Mouse (Mus musculus): ENCODE data around the gene Rer1. TPM values are rescaled to one million over a fixed set of nuclear protein-coding genes. Genes with fewer than 3 reads are reported as not detected.

Gene Rer1
- polyA plus RNA-seq, 1 experiment from 2014 or later, result 157 TPM

DNA sequence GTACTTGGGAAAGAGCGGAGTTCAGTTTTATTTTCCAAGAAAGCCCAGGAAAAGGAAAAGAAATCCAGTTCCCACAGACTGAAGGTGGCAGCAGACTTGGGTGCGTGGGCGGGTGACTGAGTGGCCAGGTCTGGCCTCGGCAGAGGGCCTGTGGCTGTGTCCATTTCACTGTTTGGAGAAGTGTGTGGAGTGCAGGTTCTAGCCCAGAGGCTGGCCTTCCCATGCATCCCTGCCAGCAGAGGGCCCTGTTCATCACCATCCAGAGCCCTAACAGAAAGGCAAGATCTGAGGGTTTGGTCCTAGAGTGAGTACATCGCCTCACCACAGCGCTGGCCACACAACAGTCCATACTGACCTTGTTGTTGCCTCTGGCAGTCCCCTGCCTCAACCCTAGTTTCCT is 17.0 kb downstream of the Rer1 start:
- Histone ChIP-seq H3K4me3 (ENCODE audit: low read length) (no peak overlapping the region), H3K36me3 (ENCODE audit: control insufficient read depth, insufficient read depth, low read length) (peaks cover 43% of the 10 kb centered on the region), H3K27me3 (ENCODE audit: control insufficient read depth, insufficient read depth, low read depth, low read length) (no peaks in the 10 kb centered on the region), H3K9me3 (ENCODE audit: control insufficient read depth, low read length) (no peaks in the 10 kb centered on the region), H3K4me1 (replicated peaks; ENCODE audit: control insufficient read depth, insufficient read depth, low read length) (peaks cover 18% of the 10 kb centered on the region), H3K27ac (ENCODE audit: low read length) (no peak overlapping the region), H3K4me2 (ENCODE audit: low read depth, low read length) (no peak overlapping the region), H3K9ac (ENCODE audit: low read length) (no peak overlapping the region)
- 82% methylated on average over 6 of the region's 6 CpGs for WGBS
- ATAC-seq (ENCODE audit: low read depth), result no peak

DNA sequence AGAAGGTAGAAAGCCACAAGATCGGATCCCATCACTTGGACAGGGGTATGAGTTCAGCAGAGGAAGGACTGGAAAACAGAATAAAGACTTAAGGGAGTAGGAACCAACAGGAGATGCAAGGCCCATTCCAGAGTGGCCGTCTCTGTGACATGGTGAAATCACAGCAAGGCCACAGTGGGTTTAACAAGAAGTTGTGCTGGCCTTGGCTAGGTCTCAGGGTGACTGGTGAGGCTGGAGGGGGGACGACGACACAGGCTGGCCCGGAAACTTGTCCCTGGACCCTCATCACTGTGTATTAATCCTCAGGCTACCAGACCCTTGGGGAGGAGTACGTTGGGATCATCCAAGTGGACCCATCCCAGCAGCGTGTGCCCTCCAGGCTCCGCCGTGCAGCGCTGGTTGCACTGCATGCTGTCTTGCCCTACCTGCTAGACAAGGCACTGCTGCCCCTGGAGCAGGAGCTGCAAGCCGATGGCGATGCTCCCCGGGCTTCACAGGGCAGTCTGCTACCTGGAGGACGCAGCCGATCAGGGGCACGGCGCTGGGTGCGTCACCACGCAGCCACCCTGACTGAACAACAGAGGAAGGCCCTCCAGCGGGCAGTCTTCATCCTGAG is 17.7 kb downstream of the Rer1 start:
- Histone ChIP-seq H3K27ac (ENCODE audit: low read length) (no peak overlapping the region), H3K9me3 (ENCODE audit: control insufficient read depth, low read length) (no peaks in the 10 kb centered on the region), H3K4me1 (replicated peaks; ENCODE audit: control insufficient read depth, insufficient read depth, low read length) (peaks cover 18% of the 10 kb centered on the region), H3K36me3 (ENCODE audit: control insufficient read depth, insufficient read depth, low read length) (peaks cover 36% of the 10 kb centered on the region), H3K4me2 (ENCODE audit: low read depth, low read length) (peak overlapping the region; percentile 81), H3K9ac (ENCODE audit: low read length) (peak overlapping the region; percentile 25), H3K4me3 (ENCODE audit: low read length) (no peak overlapping the region; the same call in 1 of the 2 replicates), H3K27me3 (ENCODE audit: control insufficient read depth, insufficient read depth, low read depth, low read length) (no peaks in the 10 kb centered on the region)
- WGBS, result 90% methylated on average over 20 of the region's 20 CpGs
- no peak for ATAC-seq (ENCODE audit: low read depth)

DNA sequence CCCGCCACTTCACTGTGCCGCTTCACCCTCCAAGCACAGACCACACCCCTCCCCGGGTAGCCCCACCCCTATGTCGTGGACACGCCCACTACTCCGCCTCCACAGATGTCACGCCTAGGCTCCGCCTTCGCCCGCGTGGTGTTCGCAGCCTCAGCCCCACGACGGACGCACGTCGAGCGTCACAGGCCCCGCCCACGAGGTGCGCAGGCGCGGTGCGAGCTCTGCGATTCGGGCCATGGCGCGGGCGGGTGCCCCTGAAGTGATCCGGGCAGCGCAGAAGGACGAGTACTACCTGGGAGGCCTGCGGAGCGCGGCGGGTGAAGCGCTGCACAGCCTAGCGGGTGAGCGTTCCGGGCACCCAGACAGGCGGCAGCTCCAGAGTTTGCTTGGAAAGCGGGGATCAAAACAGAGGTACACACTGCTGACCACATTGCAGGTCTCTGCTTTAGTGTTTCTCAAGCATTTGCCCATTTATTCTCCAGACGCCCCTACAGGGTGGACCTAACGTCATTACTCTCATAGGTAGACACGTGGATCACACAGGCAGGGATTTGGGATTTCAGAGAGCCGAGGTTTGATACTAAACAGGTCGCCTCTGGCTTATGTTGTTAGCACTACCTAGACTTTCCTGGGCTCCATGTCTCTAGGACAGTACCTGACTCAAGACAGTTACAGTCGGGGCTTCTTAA is 19.2 kb downstream of the Rer1 start, which contains the start of gene Pex10:
Gene Pex10 (plus strand): TSS at position 183 of the 689 bp plus-strand sequence.
- Histone ChIP-seq H3K4me3 (ENCODE audit: low read length) (peak within 1 kb of the TSS; percentile 64), H3K36me3 (ENCODE audit: control insufficient read depth, insufficient read depth, low read length) (peaks cover 27% of the 10 kb centered on the region), H3K9me3 (ENCODE audit: control insufficient read depth, low read length) (no peaks in the 10 kb centered on the region), H3K4me2 (ENCODE audit: low read depth, low read length) (peak within 1 kb of the TSS; percentile 81), H3K27me3 (ENCODE audit: control insufficient read depth, insufficient read depth, low read depth, low read length) (no peaks in the 10 kb centered on the region), H3K4me1 (replicated peaks; ENCODE audit: control insufficient read depth, insufficient read depth, low read length) (peaks cover 21% of the 10 kb centered on the region), H3K27ac (ENCODE audit: low read length) (peak within 1 kb of the TSS; percentile 89), H3K9ac (ENCODE audit: low read length) (peak within 1 kb of the TSS; percentile 74)
- peak; percentile 94 for ATAC-seq (ENCODE audit: low read depth)
- under 1% methylated on average over 48 of the region's 48 CpGs for WGBS

DNA sequence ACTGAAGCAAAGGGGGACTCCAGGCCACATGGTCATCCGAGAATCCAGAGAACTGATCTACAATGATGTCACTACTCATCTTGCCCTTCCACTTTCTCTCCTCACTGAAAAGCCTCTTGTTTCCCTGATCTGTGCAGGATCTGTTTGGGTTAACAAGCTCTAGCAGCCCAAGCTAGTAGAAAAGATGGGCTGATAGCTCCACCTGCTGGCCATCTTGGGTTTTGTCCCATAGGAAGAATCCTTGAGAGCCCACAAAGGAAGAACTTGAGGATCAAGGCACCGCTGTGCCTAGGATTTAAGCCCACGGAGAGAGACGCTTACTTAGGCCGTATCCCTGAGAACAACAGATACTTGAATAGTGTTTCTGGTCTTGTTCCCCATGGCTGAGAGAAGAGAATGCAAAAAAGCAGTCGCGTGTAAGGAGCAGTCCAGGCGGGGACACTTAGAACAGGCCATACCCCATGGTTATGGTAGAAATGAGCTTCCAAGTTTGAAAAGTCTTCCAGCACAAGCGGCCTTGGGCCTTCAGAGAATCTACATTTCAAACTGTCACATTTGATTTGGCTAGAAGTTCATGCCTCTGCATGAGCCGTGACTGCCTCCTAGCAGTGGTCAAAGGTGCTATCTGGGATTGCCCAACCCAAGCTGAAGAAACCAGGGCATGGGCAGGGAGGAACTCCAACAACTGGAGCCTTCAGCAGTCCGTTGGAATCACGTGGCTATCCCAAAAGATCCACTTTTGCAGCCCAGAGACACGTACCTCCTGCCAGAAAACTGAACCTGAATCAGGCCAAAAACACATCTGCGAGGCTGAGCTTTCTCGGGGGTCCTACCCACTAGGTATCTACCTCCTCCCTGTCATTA is 20.0 kb downstream of the Rer1 start:
- H3K27me3 ChIP-seq (ENCODE audit: control insufficient read depth, insufficient read depth, low read depth, low read length), result no peaks in the 10 kb centered on the region
- peaks cover 21% of the 10 kb centered on the region for H3K4me1 ChIP-seq (replicated peaks; ENCODE audit: control insufficient read depth, insufficient read depth, low read length)
- H3K27ac ChIP-seq (ENCODE audit: low read length), result peak overlapping the region; percentile 89
- peak overlapping the region; percentile 64 for H3K4me3 ChIP-seq (ENCODE audit: low read length)
- H3K9me3 ChIP-seq (ENCODE audit: control insufficient read depth, low read length), result no peaks in the 10 kb centered on the region
- WGBS, result 4% methylated on average over 15 of the region's 15 CpGs
- H3K9ac ChIP-seq (ENCODE audit: low read length), result peak overlapping the region; percentile 53
- peak overlapping the region; percentile 81 for H3K4me2 ChIP-seq (ENCODE audit: low read depth, low read length)
- peaks cover 19% of the 10 kb centered on the region for H3K36me3 ChIP-seq (ENCODE audit: control insufficient read depth, insufficient read depth, low read length)
- peak; percentile 49 for ATAC-seq (ENCODE audit: low read depth)

DNA sequence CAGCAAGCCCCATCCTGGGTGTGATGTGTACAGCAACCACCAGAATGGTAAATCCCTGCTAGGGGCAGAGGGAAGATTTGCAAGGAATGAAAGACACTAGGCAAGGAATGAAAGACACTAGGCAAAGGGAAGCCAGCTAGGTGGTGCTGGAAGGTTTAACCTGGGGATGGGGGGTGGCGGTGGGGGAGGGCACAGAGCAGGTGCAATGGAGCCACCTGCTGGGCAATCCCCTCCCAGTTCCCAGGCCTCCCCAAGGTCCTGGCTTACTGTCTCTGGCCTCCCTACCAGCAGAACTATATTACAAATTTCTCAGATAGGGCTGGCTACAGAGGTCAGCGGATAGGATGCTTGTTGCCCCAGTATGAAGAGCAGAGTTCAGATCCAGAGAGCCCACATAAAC is 21.7 kb downstream of the Rer1 start:
- Histone ChIP-seq H3K9me3 (ENCODE audit: control insufficient read depth, low read length) (no peaks in the 10 kb centered on the region), H3K9ac (ENCODE audit: low read length) (peak overlapping the region; percentile 56), H3K36me3 (ENCODE audit: control insufficient read depth, insufficient read depth, low read length) (peaks cover 8% of the 10 kb centered on the region; the same call in 1 of the 2 replicates), H3K4me2 (ENCODE audit: low read depth, low read length) (peak overlapping the region; percentile 27; the same call in 1 of the 2 replicates), H3K4me3 (ENCODE audit: low read length) (no peak overlapping the region), H3K4me1 (replicated peaks; ENCODE audit: control insufficient read depth, insufficient read depth, low read length) (peaks cover 21% of the 10 kb centered on the region), H3K27me3 (ENCODE audit: control insufficient read depth, insufficient read depth, low read depth, low read length) (no peaks in the 10 kb centered on the region), H3K27ac (ENCODE audit: low read length) (peak overlapping the region; percentile 96)
- ATAC-seq (ENCODE audit: low read depth), result no peak
- 40% methylated on average over 2 of the region's 2 CpGs for WGBS

DNA sequence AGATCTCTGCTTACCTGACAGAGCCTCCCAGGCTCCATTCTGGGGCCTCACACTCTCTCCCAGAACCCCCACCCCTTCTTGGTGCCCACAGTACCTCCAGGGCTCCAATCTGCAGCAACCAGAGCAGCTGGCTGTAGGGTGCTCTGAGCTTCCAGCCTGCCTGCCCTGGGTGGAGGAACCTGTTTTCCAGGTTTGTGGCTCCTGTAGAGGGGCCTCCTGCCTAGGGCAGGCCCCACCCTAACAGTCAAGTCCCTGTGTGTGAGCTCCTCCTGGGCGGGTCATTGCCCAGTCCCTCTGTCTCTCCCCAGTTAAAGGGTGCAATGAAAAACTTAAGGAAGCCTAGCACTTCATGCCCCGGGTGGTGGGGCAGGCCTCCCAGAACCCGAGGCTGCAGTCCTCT is 22.3 kb downstream of the Rer1 start:
- Histone ChIP-seq H3K4me1 (replicated peaks; ENCODE audit: control insufficient read depth, insufficient read depth, low read length) (peaks cover 21% of the 10 kb centered on the region), H3K9ac (ENCODE audit: low read length) (peak overlapping the region; percentile 64), H3K36me3 (ENCODE audit: control insufficient read depth, insufficient read depth, low read length) (peaks cover 6% of the 10 kb centered on the region; the same call in 1 of the 2 replicates), H3K27me3 (ENCODE audit: control insufficient read depth, insufficient read depth, low read depth, low read length) (no peaks in the 10 kb centered on the region), H3K4me3 (ENCODE audit: low read length) (peak overlapping the region; percentile 32), H3K4me2 (ENCODE audit: low read depth, low read length) (peak overlapping the region; percentile 52), H3K9me3 (ENCODE audit: control insufficient read depth, low read length) (no peaks in the 10 kb centered on the region), H3K27ac (ENCODE audit: low read length) (peak overlapping the region; percentile 96)
- WGBS, result 20% methylated on average over 3 of the region's 3 CpGs
- peak; percentile 72 for ATAC-seq (ENCODE audit: low read depth)

DNA sequence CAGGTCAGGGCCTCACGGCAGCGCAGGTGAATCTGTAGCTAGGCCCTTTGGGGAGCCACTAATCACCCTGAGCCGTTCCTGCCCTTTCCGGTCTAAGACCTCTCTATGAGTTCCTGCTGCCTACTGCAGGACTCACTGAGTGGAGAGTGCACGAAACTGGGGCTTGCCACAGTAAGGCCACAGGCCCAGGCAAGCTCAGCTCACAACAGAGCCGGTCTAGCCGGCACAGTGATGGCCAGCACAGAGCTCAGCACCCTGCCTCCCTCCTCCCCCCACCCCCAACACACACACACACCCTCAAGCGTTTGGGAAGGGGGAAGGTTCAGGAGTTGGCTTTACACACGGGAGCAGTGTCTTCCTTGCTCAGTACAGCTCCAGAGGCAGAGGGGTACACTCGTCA is 27.9 kb downstream of the Rer1 start:
- WGBS, result 32% methylated on average over 10 of the region's 10 CpGs

DNA sequence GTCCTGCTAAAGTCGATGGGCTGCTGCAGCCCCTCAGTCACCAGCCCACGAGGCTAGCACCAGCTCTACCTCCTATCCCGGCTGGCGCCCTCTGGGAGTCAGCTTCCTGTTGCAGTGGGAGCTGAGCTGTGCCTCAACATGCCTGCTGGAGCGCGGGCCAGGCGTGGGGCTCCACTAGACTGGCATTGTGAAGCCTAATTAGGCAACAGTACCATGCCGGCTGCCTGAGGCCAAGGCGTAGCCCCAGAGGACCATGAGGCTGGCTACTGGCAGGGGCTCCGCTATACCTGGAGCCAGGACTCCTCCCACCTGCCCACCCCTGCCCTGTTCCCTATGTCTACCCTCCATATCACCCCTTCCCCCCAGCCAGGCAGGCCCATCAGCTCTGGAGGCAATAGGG is 29.5 kb downstream of the Rer1 start, which contains the start of gene Plch2:
Gene Plch2 (minus strand): TSS at position 61 of the 400 bp plus-strand sequence.
- no peak for ATAC-seq (ENCODE audit: low read depth)
- no peak within 1 kb of the TSS for H3K4me2 ChIP-seq (ENCODE audit: low read depth, low read length)
- no peak within 1 kb of the TSS for H3K4me3 ChIP-seq (ENCODE audit: low read length)
- peaks cover 8% of the 10 kb centered on the region; the same call in 1 of the 2 replicates for H3K4me1 ChIP-seq (replicated peaks; ENCODE audit: control insufficient read depth, insufficient read depth, low read length)
- 69% methylated on average over 10 of the region's 10 CpGs for WGBS
- no peaks in the 10 kb centered on the region for H3K9me3 ChIP-seq (ENCODE audit: control insufficient read depth, low read length)
- H3K27ac ChIP-seq (ENCODE audit: low read length), result no peak within 1 kb of the TSS
- H3K36me3 ChIP-seq (ENCODE audit: control insufficient read depth, insufficient read depth, low read length), result no peaks in the 10 kb centered on the region
- H3K9ac ChIP-seq (ENCODE audit: low read length), result 0 out of 2 replicates have a peak within 1 kb of the TSS, but pooled peaks have one; percentile 12
- H3K27me3 ChIP-seq (ENCODE audit: control insufficient read depth, insufficient read depth, low read depth, low read length), result no peaks in the 10 kb centered on the region

More for the DNA sequence above, 27.9 kb downstream of the Rer1 start:
- ATAC-seq (ENCODE audit: low read depth), result peak; percentile 44; the same call in 1 of the 2 replicates
- Histone ChIP-seq H3K9ac (ENCODE audit: low read length) (no peak overlapping the region), H3K4me2 (ENCODE audit: low read depth, low read length) (no peak overlapping the region), H3K27ac (ENCODE audit: low read length) (no peak overlapping the region), H3K27me3 (ENCODE audit: control insufficient read depth, insufficient read depth, low read depth, low read length) (no peaks in the 10 kb centered on the region), H3K4me3 (ENCODE audit: low read length) (no peak overlapping the region), H3K9me3 (ENCODE audit: control insufficient read depth, low read length) (no peaks in the 10 kb centered on the region), H3K36me3 (ENCODE audit: control insufficient read depth, insufficient read depth, low read length) (no peaks in the 10 kb centered on the region), H3K4me1 (replicated peaks; ENCODE audit: control insufficient read depth, insufficient read depth, low read length) (peaks cover 12% of the 10 kb centered on the region; the same call in 1 of the 2 replicates)
